Comparison of ENCODE assay signal across 22 mouse cellular contexts in the genomic region with DNA sequence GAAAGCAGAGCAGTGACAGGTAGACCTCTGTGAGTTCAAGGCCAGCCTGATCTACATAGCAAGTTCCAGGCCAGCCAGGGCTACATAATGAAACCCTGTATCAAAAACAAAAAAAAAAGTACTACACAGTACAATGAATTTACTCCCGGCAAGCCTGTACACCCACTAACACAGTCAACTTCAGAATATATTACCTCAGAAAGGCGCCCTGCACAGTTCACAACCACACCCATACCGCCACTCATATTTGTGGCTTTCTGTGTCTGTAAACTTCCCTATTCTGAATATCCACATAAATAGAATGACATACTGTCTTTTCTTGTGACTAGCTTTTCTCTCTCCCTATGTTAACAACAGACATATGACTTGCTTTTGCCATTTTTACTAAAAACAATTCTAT. TPM values are rescaled to one million over a fixed set of nuclear protein-coding genes. Genes with fewer than 3 reads are reported as not detected.
DNase-seq lines count a peak whose midpoint lies in the region; ATAC-seq lines count a peak whose summit lies in the region.
"Had no signal": no experiment of that assay in that cellular context is flagged by ENCODE, and none has a peak within 500 bp of the region (broad histone marks: within the 10 kb centered on the region; RNA-seq: fewer than 3 reads in every experiment).

No protein-coding gene starts in this region.

- peak; percentile 42 for DNase-seq in lung, postnatal 36 days
- no peak for DNase-seq in lung, postnatal 25 days (ENCODE audit: low spot score)
- no peak for DNase-seq in thymus, postnatal 4 days
- DNase-seq in spleen, postnatal 4 days (ENCODE audit: low spot score in 2 of 2) = no peak
- DNase-seq: cerebellum, adult 2 months; gastrocnemius, postnatal 10 days; heart, adult 18-20 months; kidney, postnatal 10 days; layer of hippocampus, adult 9-11 months; thymus, postnatal 14 days had no signal

- no peaks in the 10 kb centered on the region for H3K4me1 ChIP-seq in kidney, embryonic 14.5 days (ENCODE audit: control insufficient read depth, insufficient read depth, low read length)
- H3K4me1 ChIP-seq: hindbrain, embryonic 15.5 days had no signal

- H3K27me3 ChIP-seq in kidney, embryonic 14.5 days (ENCODE audit: control insufficient read depth, insufficient read depth, low read length) = no peaks in the 10 kb centered on the region
- H3K27me3 ChIP-seq: forebrain, embryonic 13.5 days; heart, embryonic 13.5 days; hindbrain, embryonic 15.5 days; limb, embryonic 13.5 days; lung, embryonic 15.5 days had no signal

- H3K9me3 ChIP-seq in kidney, embryonic 14.5 days (ENCODE audit: control insufficient read depth, low read length) = no peaks in the 10 kb centered on the region
- H3K9me3 ChIP-seq: embryonic facial prominence, embryonic 10.5 days; forebrain, embryonic 13.5 days; heart, embryonic 13.5 days; hindbrain, embryonic 15.5 days; limb, embryonic 13.5 days; lung, embryonic 15.5 days had no signal

- no peak overlapping the region for H3K4me3 ChIP-seq in kidney, embryonic 14.5 days (ENCODE audit: low read length)
- H3K4me3 ChIP-seq: embryonic facial prominence, embryonic 10.5 days; forebrain, embryonic 13.5 days; heart, embryonic 13.5 days; hindbrain, embryonic 15.5 days; limb, embryonic 13.5 days; lung, embryonic 15.5 days had no signal

- no peak overlapping the region for H3K9ac ChIP-seq in kidney, embryonic 14.5 days (ENCODE audit: low read depth, low read length)
- H3K9ac ChIP-seq: forebrain, embryonic 13.5 days; heart, embryonic 13.5 days; hindbrain, embryonic 15.5 days; limb, embryonic 13.5 days; liver, embryonic 14.5 days; lung, embryonic 15.5 days had no signal

- no peak overlapping the region for H3K27ac ChIP-seq in kidney, embryonic 14.5 days (ENCODE audit: low read depth, low read length)
- H3K27ac ChIP-seq: embryonic facial prominence, embryonic 10.5 days; forebrain, embryonic 13.5 days; heart, embryonic 13.5 days; hindbrain, embryonic 15.5 days; limb, embryonic 13.5 days; liver, embryonic 14.5 days; lung, embryonic 15.5 days had no signal

- ATAC-seq in activated CD4-positive, CD25-positive, alpha-beta regulatory T cell, adult 4 months = peak; percentile 10
- peak; percentile 37; the same call in 1 of the 2 replicates for ATAC-seq in megakaryocyte-erythroid progenitor cell, adult 5-6 weeks (replicated peaks; ENCODE audit: low FRiP score, low TSS enrichment, poor library complexity, severe bottlenecking)
- ATAC-seq in kidney, embryonic 14.5 days (ENCODE audit: low FRiP score, low TSS enrichment) = no peak
- ATAC-seq: forebrain, embryonic 13.5 days; intestine, embryonic 16.5 days; midbrain, embryonic 16.5 days had no signal

- H3K4me2 ChIP-seq in kidney, embryonic 14.5 days (replicated peaks; ENCODE audit: low read depth, low read length) = no peak overlapping the region
- H3K4me2 ChIP-seq: forebrain, embryonic 13.5 days; heart, embryonic 13.5 days; hindbrain, embryonic 15.5 days; limb, embryonic 13.5 days; lung, embryonic 15.5 days had no signal

- 87% methylated on average over 3 of the region's 3 CpGs for WGBS in kidney, embryonic 14.5 days

- peaks cover 2% of the 10 kb centered on the region; the same call in 1 of the 2 replicates for H3K36me3 ChIP-seq in kidney, embryonic 14.5 days (ENCODE audit: control insufficient read depth, insufficient read depth, low read length)
- H3K36me3 ChIP-seq: hindbrain, embryonic 15.5 days had no signal

RNA-seq across cellular contexts. Expression of a gene that starts 27.4 kb away (rescaled TPM):
- polyA plus RNA-seq in activated CD4-positive, CD25-positive, alpha-beta regulatory T cell, adult 4 months (2017; shearing (Covaris generic)) = 100 to 1,000 TPM; 100 to 106 TPM
- 74.7 and 95.2 TPM in 2 replicates for total RNA-seq in megakaryocyte-erythroid progenitor cell, adult 5-6 weeks (2014; fragmentation: Nextera tagmentation)
- 83.6 and 125 TPM in 2 replicates for total RNA-seq in megakaryocyte-erythroid progenitor cell, adult 5-6 weeks (2017)
- polyA plus RNA-seq in kidney, embryonic 14.5 days (2014; fragmentation: Nextera tagmentation; extraction: Ambion mirVana) = 28.7 and 33.4 TPM in 2 replicates
